Comparison of ENCODE assay signal across 14 mouse cellular contexts in the genomic region with DNA sequence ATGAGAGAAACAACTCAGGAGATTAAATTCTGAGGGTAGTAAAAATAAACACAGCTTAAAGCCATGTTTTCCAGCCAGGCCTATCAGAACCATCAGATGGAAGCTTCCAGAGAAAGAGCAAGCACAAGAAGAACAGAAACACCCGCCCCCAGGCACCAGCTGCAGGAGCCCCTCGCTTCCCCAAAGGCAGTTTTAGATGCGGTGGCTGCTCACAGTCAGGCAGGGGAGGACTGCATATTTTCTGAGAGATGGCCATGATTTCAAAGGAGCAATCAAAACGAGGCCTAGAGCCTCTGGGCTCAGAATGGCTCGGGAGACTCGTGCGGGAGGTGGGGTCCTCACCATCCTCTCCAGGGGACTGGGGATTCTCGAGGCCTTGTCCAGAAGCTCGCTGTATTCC. TPM values are rescaled to one million over a fixed set of nuclear protein-coding genes. Genes with fewer than 3 reads are reported as not detected.
DNase-seq lines count a peak whose midpoint lies in the region; ATAC-seq lines count a peak whose summit lies in the region.
"Had no signal": no experiment of that assay in that cellular context is flagged by ENCODE, and none has a peak within 500 bp of the region (broad histone marks: within the 10 kb centered on the region; RNA-seq: fewer than 3 reads in every experiment).

No protein-coding gene starts in this region.

- H3K4me1 ChIP-seq in kidney, embryonic 15.5 days = 0 out of 2 replicates have a peak, but pooled peaks cover 4% of the 10 kb centered on the region
- no peaks in the 10 kb centered on the region for H3K4me1 ChIP-seq in kidney, embryonic 14.5 days (ENCODE audit: control insufficient read depth, insufficient read depth, low read length)

- no peak for ATAC-seq in kidney, embryonic 15.5 days (replicated peaks; ENCODE audit: low FRiP score)
- ATAC-seq in frontal cortex, adult (ENCODE audit: low TSS enrichment) = peak; percentile 53
- no peak for ATAC-seq in kidney, embryonic 14.5 days (ENCODE audit: low FRiP score, low TSS enrichment)
- ATAC-seq: intestine, postnatal 0 days had no signal

- no peak overlapping the region for H3K9ac ChIP-seq in kidney, embryonic 15.5 days
- H3K9ac ChIP-seq in kidney, embryonic 14.5 days (ENCODE audit: low read depth, low read length) = no peak overlapping the region
- H3K9ac ChIP-seq: neural tube, embryonic 13.5 days had no signal

- H3K27ac ChIP-seq in kidney, embryonic 15.5 days = 0 out of 2 replicates have a peak overlapping the region, but pooled peaks have one; percentile 27
- H3K27ac ChIP-seq in kidney, embryonic 14.5 days (ENCODE audit: low read depth, low read length) = no peak overlapping the region
- H3K27ac ChIP-seq: macrophage; neural tube, embryonic 13.5 days had no signal

- H3K4me3 ChIP-seq in kidney, embryonic 15.5 days (replicated peaks) = no peak overlapping the region
- H3K4me3 ChIP-seq in kidney, embryonic 14.5 days (ENCODE audit: low read length) = no peak overlapping the region
- H3K4me3 ChIP-seq: neural tube, embryonic 13.5 days had no signal

- H3K36me3 ChIP-seq in kidney, embryonic 15.5 days = peaks cover 20% of the 10 kb centered on the region
- H3K36me3 ChIP-seq in kidney, embryonic 14.5 days (ENCODE audit: control insufficient read depth, insufficient read depth, low read length) = peaks cover 2% of the 10 kb centered on the region; the same call in 1 of the 2 replicates
- H3K36me3 ChIP-seq: neural tube, embryonic 13.5 days had no signal

- H3K27me3 ChIP-seq in kidney, embryonic 15.5 days = no peaks in the 10 kb centered on the region
- H3K27me3 ChIP-seq in kidney, embryonic 14.5 days (ENCODE audit: control insufficient read depth, insufficient read depth, low read length) = no peaks in the 10 kb centered on the region
- H3K27me3 ChIP-seq: neural tube, embryonic 13.5 days had no signal

- no peak for DNase-seq in kidney, postnatal 14 days
- peak; percentile 66 to 76 for DNase-seq in left cerebral cortex, adult 18-20 months (ENCODE audit: low spot score in 2 of 2)
- DNase-seq in right cerebral cortex, postnatal 10 days (ENCODE audit: low spot score in 2 of 2) = peak; percentile 83 to 90
- DNase-seq in adrenal gland, adult (ENCODE audit: inconsistent age in 2 of 2, low spot score in 1 of 2) = no peak
- DNase-seq in cerebellum, adult 9-10 months = no peak
- DNase-seq: embryo, embryonic 11 days; gastrocnemius, postnatal 10 days; heart, postnatal 14 days had no signal

- no peak overlapping the region for H3K4me2 ChIP-seq in kidney, embryonic 15.5 days
- no peak overlapping the region for H3K4me2 ChIP-seq in kidney, embryonic 14.5 days (replicated peaks; ENCODE audit: low read depth, low read length)
- H3K4me2 ChIP-seq: neural tube, embryonic 13.5 days had no signal

- no peaks in the 10 kb centered on the region for H3K9me3 ChIP-seq in kidney, embryonic 15.5 days (replicated peaks)
- H3K9me3 ChIP-seq in kidney, embryonic 14.5 days (ENCODE audit: control insufficient read depth, low read length) = no peaks in the 10 kb centered on the region
- H3K9me3 ChIP-seq: neural tube, embryonic 13.5 days had no signal

- 41% methylated on average over 9 of the region's 9 CpGs for WGBS in kidney, embryonic 15.5 days
- 53% methylated on average over 9 of the region's 9 CpGs for WGBS in kidney, embryonic 14.5 days

RNA-seq across cellular contexts. Expression of a gene that starts 59.0 kb away (rescaled TPM):
- polyA plus RNA-seq in kidney, embryonic 15.5 days (2015; fragmentation: Nextera tagmentation; extraction: Ambion mirVana) = 56.2 and 59.0 TPM in 2 replicates
- 10 to 100 TPM; 12.3 to 12.4 TPM for total RNA-seq in left cerebral cortex, adult 18-20 months (2021)
- polyA plus RNA-seq in kidney, embryonic 14.5 days (2014; fragmentation: Nextera tagmentation; extraction: Ambion mirVana) = 61.7 and 65.6 TPM in 2 replicates

Comparison
In these comparisons a context has a peak if more than half of its experiments do, and no peak if none do; other contexts are left out.
1. DNase-seq: peak in left cerebral cortex, adult 18-20 months (2 of 2) and right cerebral cortex, postnatal 10 days (2 of 2); none in kidney, postnatal 14 days (single experiment), adrenal gland, adult (0 of 2) and cerebellum, adult 9-10 months (single experiment).